Mouse (Mus musculus) lung, embryonic 16.5 days (tissue): ENCODE data around the gene Cabp4. TPM values are rescaled to one million over a fixed set of nuclear protein-coding genes. Genes with fewer than 3 reads are reported as not detected.
A peak's percentile ranks its signal among the peaks of the same experiment; 100 is the strongest.

Experiments used
- ATAC-seq: fragments of 200-750 bp; cut with Nextera tagmentation; 2 replicates; pipeline ENCODE4 v1.8.0; 2017; ENCODE audit warnings: low read depth, mild to moderate bottlenecking, moderate library complexity
- H3K27ac ChIP-seq: fragments of 300-500 bp; sonication (generic); 2 replicates; pipeline ENCODE4 v1.5.1; 2014; ENCODE audit warnings: mild to moderate bottlenecking, control low read depth, low read length
- H3K27me3 ChIP-seq: fragments of 300-500 bp; sonication (generic); 2 replicates; pipeline ENCODE4 v1.6.1; 2014; ENCODE audit warnings: low read depth, low read length, mixed read lengths; ENCODE audit not compliant: control insufficient read depth, insufficient read depth
- H3K36me3 ChIP-seq: fragments of 300-500 bp; sonication (generic); 2 replicates; pipeline ENCODE4 v1.6.1; 2014; ENCODE audit warnings: low read length; ENCODE audit not compliant: control insufficient read depth, insufficient read depth
- H3K4me1 ChIP-seq: fragments of 300-500 bp; sonication (generic); replicated peaks from 2 replicates; pipeline ENCODE4 v1.6.1; 2014; ENCODE audit warnings: low read length, mixed read lengths; ENCODE audit not compliant: control insufficient read depth, insufficient read depth
- H3K4me2 ChIP-seq: fragments of 300-500 bp; sonication (generic); 2 replicates; pipeline ENCODE4 v1.6.1; 2014; ENCODE audit warnings: low read depth, low read length, control low read depth
- H3K4me3 ChIP-seq: fragments of 300-500 bp; sonication (generic); 2 replicates; pipeline ENCODE4 v1.5.1; 2014; ENCODE audit warnings: mild to moderate bottlenecking, low read length, control low read depth
- H3K9ac ChIP-seq: fragments of 300-500 bp; sonication (generic); 2 replicates; pipeline ENCODE4 v1.6.1; 2014; ENCODE audit warnings: low read length, control low read depth
- H3K9me3 ChIP-seq: fragments of 300-500 bp; sonication (generic); 2 replicates; pipeline ENCODE4 v1.6.1; 2016; ENCODE audit warnings: low read length; ENCODE audit not compliant: control insufficient read depth
- WGBS: fragments of 180-500 bp; shearing (Covaris S2); extraction: QIAGEN DNeasy Blood & Tissue Kit; methylation state at CpG from one replicate; pipeline ENCODE4 v1.1.7; 2014; 5-methylcytosine and 5-hydroxymethylcytosine counted together
- polyA plus RNA-seq: library from polyadenylated mRNA; unstranded; fragments of >200 nt; fragmentation: Nextera tagmentation; extraction: Ambion mirVana; gene quantifications from 2 replicates; pipeline ENCODE4 v1.2.1, GENCODE M21; 2015

The Cabp4 gene
- polyA plus RNA-seq, 1 experiment from 2014 or later: not detected

DNA sequence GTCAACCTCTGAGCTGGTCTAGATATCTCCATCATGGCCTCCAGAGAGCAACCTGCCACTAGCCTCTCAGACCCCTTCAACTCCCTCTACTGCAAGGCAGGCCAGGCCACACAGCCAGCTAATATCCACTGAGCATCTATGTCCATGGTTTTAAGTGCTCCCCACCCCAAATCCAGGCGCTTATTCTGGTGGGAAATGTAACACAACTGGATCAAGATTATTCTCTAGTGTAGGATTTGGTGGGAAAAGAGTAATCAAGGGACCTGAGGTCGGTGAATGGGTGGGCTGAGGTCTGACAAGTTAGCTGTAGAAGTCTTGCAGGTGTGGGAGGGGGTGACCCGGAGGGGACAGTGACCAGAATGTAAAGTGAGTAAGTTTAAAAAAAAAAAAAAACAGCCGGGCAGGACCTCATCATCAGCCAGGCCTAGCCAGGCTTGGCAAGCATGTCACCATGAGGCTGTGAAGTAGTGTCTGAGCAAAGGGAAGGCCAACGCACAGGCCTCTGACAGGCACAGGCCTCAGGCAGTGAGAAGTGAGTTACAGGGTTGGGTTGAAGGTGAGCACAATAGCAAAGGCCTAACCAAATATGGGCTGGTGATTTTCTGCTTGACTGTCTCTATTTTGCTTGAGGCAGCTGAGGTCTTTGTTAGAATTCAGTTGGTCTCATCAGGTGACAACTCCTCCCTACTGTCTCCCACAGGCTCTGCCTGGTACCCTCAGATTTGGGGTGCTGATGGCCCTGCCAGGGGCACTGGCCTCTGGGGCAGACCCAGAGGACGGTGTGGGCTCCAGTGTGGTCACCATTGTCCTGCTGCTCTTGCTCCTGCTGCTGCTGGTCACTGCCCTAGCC, 11.6 kb upstream of the Cabp4 start:
- 80% methylated on average over 6 of the region's 6 CpGs for WGBS
- no peak overlapping the region for H3K4me3 ChIP-seq
- no peak overlapping the region for H3K9ac ChIP-seq
- H3K27ac ChIP-seq: no peak overlapping the region
- H3K4me1 ChIP-seq: no peaks in the 10 kb centered on the region
- peaks cover 33% of the 10 kb centered on the region for H3K36me3 ChIP-seq
- H3K4me2 ChIP-seq: no peak overlapping the region
- H3K9me3 ChIP-seq: no peaks in the 10 kb centered on the region
- no peaks in the 10 kb centered on the region for H3K27me3 ChIP-seq
- no peak; the same call in 1 of the 2 replicates for ATAC-seq

GRCm38 (mm10) chr19:4154437-4155222, 10.8 kb upstream of the Cabp4 start:
- no peak for ATAC-seq
- 67% methylated on average over 13 of the region's 13 CpGs for WGBS
- no peak overlapping the region for H3K27ac ChIP-seq

GRCm38 (mm10) chr19:4153232-4153654, 9.4 kb upstream of the Cabp4 start, which contains the start of gene Ptprcap:
Gene Ptprcap (plus strand): TSS chr19:4153604.
- 61% methylated on average over 11 of the region's 11 CpGs for WGBS
- no peak for ATAC-seq
- Histone ChIP-seq H3K9ac (no peak within 1 kb of the TSS), H3K4me1 (peaks cover 12% of the 10 kb centered on the region), H3K27ac (no peak within 1 kb of the TSS), H3K36me3 (peaks cover 33% of the 10 kb centered on the region), H3K9me3 (no peaks in the 10 kb centered on the region), H3K4me3 (no peak within 1 kb of the TSS), H3K27me3 (no peaks in the 10 kb centered on the region), H3K4me2 (no peak within 1 kb of the TSS)

More at GRCm38 (mm10) chr19:4154437-4155222, 10.8 kb upstream of the Cabp4 start:
- peaks cover 4% of the 10 kb centered on the region for H3K4me1 ChIP-seq
- peaks cover 37% of the 10 kb centered on the region for H3K36me3 ChIP-seq
- no peak overlapping the region for H3K4me2 ChIP-seq
- H3K9ac ChIP-seq: no peak overlapping the region
- no peaks in the 10 kb centered on the region for H3K9me3 ChIP-seq
- H3K4me3 ChIP-seq: no peak overlapping the region
- H3K27me3 ChIP-seq: no peaks in the 10 kb centered on the region

- Histone ChIP-seq H3K36me3 (peaks cover 27% of the 10 kb centered on the region), H3K4me3 (no peak overlapping the region), H3K27me3 (no peaks in the 10 kb centered on the region), H3K4me2 (no peak overlapping the region), H3K4me1 (peaks cover 16% of the 10 kb centered on the region), H3K9ac (no peak overlapping the region), H3K27ac (no peak overlapping the region), H3K9me3 (no peaks in the 10 kb centered on the region)
- 82% methylated on average over 8 of the region's 8 CpGs for WGBS
- ATAC-seq: no peak
These were observed 8.8 kb upstream of the Cabp4 start for GRCm38 (mm10) chr19:4152445-4153231.

DNA sequence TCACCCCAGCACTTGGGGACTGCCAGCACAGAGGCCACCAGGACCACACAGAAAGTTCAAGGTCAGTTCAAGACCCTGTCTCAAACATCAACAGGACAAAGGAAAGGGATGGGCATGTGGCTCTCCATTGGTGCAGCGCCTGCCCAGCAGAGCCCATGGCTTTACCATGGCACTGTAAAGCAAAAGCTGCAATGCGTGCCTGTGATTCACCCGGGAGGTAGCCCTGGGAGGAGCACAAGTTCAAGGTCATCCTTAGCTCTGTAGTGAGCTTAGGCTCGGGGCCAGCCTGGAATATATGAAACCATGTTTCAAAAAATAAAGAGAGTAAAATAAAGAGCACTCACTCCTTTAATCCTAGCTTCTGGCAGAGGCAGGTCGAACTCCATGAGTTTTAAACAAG, 8.1 kb upstream of the Cabp4 start:
- ATAC-seq: no peak

GRCm38 (mm10) chr19:4151488-4151860, 7.6 kb upstream of the Cabp4 start:
- Histone ChIP-seq H3K27me3 (no peaks in the 10 kb centered on the region), H3K4me1 (peaks cover 16% of the 10 kb centered on the region), H3K4me3 (no peak overlapping the region), H3K9me3 (no peaks in the 10 kb centered on the region), H3K4me2 (no peak overlapping the region), H3K36me3 (peaks cover 19% of the 10 kb centered on the region), H3K9ac (no peak overlapping the region), H3K27ac (no peak overlapping the region)
- no peak for ATAC-seq
- WGBS: 72% methylated on average over 5 of the region's 5 CpGs

More for the DNA sequence above, 8.1 kb upstream of the Cabp4 start:
- Histone ChIP-seq H3K9me3 (no peaks in the 10 kb centered on the region), H3K36me3 (peaks cover 21% of the 10 kb centered on the region), H3K27me3 (no peaks in the 10 kb centered on the region), H3K4me1 (peaks cover 16% of the 10 kb centered on the region), H3K4me3 (no peak overlapping the region), H3K27ac (no peak overlapping the region), H3K9ac (no peak overlapping the region), H3K4me2 (no peak overlapping the region)
- 85% methylated on average over 5 of the region's 5 CpGs for WGBS

GRCm38 (mm10) chr19:4150567-4151487, 7.0 kb upstream of the Cabp4 start:
- 89% methylated on average over 22 of the region's 22 CpGs for WGBS
- peaks cover 16% of the 10 kb centered on the region for H3K4me1 ChIP-seq
- no peak overlapping the region for H3K27ac ChIP-seq
- H3K4me3 ChIP-seq: no peak overlapping the region
- no peaks in the 10 kb centered on the region for H3K27me3 ChIP-seq
- H3K9ac ChIP-seq: no peak overlapping the region
- no peaks in the 10 kb centered on the region for H3K9me3 ChIP-seq
- H3K4me2 ChIP-seq: no peak overlapping the region
- no peak for ATAC-seq
- peaks cover 17% of the 10 kb centered on the region for H3K36me3 ChIP-seq

- no peak for ATAC-seq
- Histone ChIP-seq H3K4me3 (no peak overlapping the region), H3K36me3 (peaks cover 17% of the 10 kb centered on the region), H3K4me2 (peak overlapping the region; percentile 80; the same call in 1 of the 2 replicates), H3K27ac (no peak overlapping the region), H3K9ac (peak overlapping the region; percentile 95; the same call in 1 of the 2 replicates), H3K9me3 (no peaks in the 10 kb centered on the region), H3K4me1 (peaks cover 16% of the 10 kb centered on the region), H3K27me3 (no peaks in the 10 kb centered on the region)
- WGBS: 92% methylated on average over 17 of the region's 17 CpGs
These were observed 6.1 kb upstream of the Cabp4 start for GRCm38 (mm10) chr19:4149764-4150461.
